Mouse (Mus musculus) left cerebral cortex, adult 2 months (tissue): ENCODE data around the gene Bhlhe23. TPM values are rescaled to one million over a fixed set of nuclear protein-coding genes. Genes with fewer than 3 reads are reported as not detected.

Experiments
- DNase-seq, 2 experiments: peaks; one replicate each; pipeline ENCODE4 v3.0.0; 2021 to 2022; ENCODE audit warnings: low spot score in 2 of 2, mixed read lengths in 1 of 2; ENCODE audit errors: extremely low spot score in 1 of 2
- H3K27ac ChIP-seq: fragments of 200-600 bp; 2 replicates; pipeline ENCODE4 v1.8.1; 2022
- H3K4me3 ChIP-seq: fragments of 200-600 bp; 2 replicates; pipeline ENCODE4 v1.8.1; 2022
- CTCF ChIP-seq: fragments of 200-600 bp; IDR thresholded peaks from 2 replicates; pipeline ENCODE4 v1.8.1; 2022; ENCODE audit warnings: antibody characterized with exemption, mild to moderate bottlenecking, moderate library complexity
- intact Hi-C: fragments of 180-260 bp; cut with DNase I; formaldehyde crosslinking; loops from one replicate; pipeline ENCODE4 v1.15.1; 2025
- total RNA-seq, 2 experiments: library from RNA; stranded (reverse); gene quantifications; 2 replicates each; pipeline ENCODE4 v1.2.3; 2021

Gene Bhlhe23
- total RNA-seq, 2 experiments from 2014 or later: not detected

GRCm38 (mm10) chr2:180765713-180766112 is 11.0 kb downstream of the Bhlhe23 start:
- intact Hi-C loops: no loop called here
- TF ChIP-seq CTCF: no peak
- H3K27ac ChIP-seq: no peak overlapping the region
- DNase-seq: no peak
- H3K4me3 ChIP-seq: no peak overlapping the region

DNA sequence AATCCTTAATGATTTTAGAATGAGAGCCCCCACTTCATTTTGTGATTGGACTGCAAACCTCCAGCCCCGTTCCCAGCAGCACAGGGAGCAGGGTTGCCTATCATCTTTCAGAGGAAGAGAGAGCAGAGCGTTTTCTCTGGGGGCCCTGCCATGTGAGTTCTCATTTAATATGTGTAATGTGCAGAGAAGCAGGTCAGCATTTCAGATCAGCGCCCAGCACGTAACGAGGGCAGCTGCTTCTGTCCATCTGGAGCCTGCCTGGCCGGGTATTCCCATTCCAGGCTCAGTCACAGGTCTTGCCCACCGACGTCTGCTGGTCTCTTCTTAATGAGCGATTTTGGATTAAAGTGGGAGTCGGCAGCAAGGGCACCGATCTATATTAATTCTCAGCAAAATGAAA is 11.7 kb downstream of the Bhlhe23 start:
- Histone ChIP-seq H3K4me3 (no peak overlapping the region), H3K27ac (no peak overlapping the region)
- TF ChIP-seq CTCF: no peak
- DNase-seq: no peak
- intact Hi-C loops: no loop called here

- Histone ChIP-seq H3K27ac (no peak overlapping the region), H3K4me3 (no peak overlapping the region)
- intact Hi-C loops: loop anchor here (10.0 kb wide), 1 partner anchor 474 kb away; the partner anchor contains the start of gene Rbbp8nl
- DNase-seq: no peak
- no peak for TF ChIP-seq CTCF
Observed at GRCm38 (mm10) chr2:180758513-180759263, 18.0 kb downstream of the Bhlhe23 start.

DNA sequence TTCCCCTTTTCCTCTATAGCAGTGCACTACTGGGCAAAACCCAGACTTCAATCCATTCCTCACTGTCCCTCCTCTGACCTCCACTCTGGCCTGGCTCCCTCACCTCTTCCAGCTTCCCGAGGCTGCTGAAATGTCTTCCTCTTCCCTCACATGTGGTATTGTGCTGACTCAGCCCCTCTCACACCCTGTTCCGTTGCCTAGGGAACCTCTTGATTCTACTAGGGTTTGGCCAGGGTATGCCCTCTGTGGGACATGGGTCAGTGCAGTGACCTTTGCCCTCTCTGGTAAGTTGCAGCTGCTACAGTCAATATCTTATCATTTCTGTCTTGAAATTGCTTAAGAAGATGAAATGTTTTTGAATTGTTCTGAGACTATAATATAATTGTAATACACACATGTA is 19.9 kb downstream of the Bhlhe23 start:
- no peak for DNase-seq
- Histone ChIP-seq H3K27ac (no peak overlapping the region), H3K4me3 (no peak overlapping the region)
- no peak for TF ChIP-seq CTCF
- intact Hi-C loops: loop anchor here (10.0 kb wide), 1 partner anchor 472 kb away; the partner anchor contains the start of gene Rbbp8nl

GRCm38 (mm10) chr2:180755896-180756295 is 20.8 kb downstream of the Bhlhe23 start:
- TF ChIP-seq CTCF: no peak
- Histone ChIP-seq H3K4me3 (no peak overlapping the region), H3K27ac (no peak overlapping the region)
- no peak for DNase-seq
- intact Hi-C loops: loop anchor here (10.0 kb wide), 1 partner anchor 471 kb away; the partner anchor contains the start of gene Rbbp8nl

DNA sequence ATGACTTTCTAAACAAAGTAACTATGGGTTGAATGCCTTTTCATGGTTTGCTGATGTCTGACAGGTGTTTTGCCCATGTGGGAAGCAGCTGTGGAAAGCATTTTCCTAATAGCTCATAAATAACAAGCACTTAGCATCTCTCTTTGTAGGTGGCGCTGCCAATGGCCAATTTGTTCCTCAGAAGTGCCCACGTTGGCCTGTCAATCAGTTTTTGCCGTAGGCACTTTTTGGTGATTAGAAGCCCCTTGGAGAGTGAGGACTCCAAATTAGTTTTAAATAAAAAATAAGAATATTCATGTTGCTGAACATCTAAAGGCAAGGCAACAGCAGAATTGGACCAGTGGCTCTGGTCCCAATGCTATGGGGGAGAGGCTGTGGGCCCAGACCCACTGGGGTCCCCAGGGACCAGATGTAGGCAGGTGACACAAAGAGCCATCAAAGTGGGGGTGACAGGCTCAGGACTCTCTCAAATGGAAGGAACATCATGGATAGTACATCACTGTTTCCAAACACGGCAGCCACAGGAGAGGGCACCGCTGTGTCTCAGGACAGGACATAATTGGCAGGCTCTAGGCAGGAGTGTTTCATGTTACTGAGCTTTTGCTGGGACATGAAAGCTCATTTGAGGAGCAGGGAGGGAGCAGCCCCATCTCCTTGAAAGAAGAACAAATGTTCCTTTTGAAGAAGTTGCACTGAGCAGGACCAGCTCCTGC is 21.6 kb downstream of the Bhlhe23 start:
- no peak for TF ChIP-seq CTCF
- H3K27ac ChIP-seq: no peak overlapping the region
- H3K4me3 ChIP-seq: no peak overlapping the region
- intact Hi-C loops: loop anchor here (10.0 kb wide), 1 partner anchor 470 kb away; the partner anchor contains the start of gene Rbbp8nl
- no peak for DNase-seq

GRCm38 (mm10) chr2:180748904-180749303 is 27.8 kb downstream of the Bhlhe23 start:
- Histone ChIP-seq H3K4me3 (no peak overlapping the region), H3K27ac (no peak overlapping the region)
- TF ChIP-seq CTCF: no peak
- no peak for DNase-seq
- intact Hi-C loops: loop anchor here (5.0 to 10.0 kb wide), 2 partner anchors 92 to 274 kb away; no protein-coding TSS in a partner anchor

GRCm38 (mm10) chr2:180746569-180747192 is 30.0 kb downstream of the Bhlhe23 start:
- no peak for TF ChIP-seq CTCF
- intact Hi-C loops: loop anchor here (5.0 to 10.0 kb wide), 2 partner anchors 89 to 272 kb away; no protein-coding TSS in a partner anchor
- no peak for DNase-seq
- no peak overlapping the region for H3K27ac ChIP-seq
- H3K4me3 ChIP-seq: no peak overlapping the region

DNA sequence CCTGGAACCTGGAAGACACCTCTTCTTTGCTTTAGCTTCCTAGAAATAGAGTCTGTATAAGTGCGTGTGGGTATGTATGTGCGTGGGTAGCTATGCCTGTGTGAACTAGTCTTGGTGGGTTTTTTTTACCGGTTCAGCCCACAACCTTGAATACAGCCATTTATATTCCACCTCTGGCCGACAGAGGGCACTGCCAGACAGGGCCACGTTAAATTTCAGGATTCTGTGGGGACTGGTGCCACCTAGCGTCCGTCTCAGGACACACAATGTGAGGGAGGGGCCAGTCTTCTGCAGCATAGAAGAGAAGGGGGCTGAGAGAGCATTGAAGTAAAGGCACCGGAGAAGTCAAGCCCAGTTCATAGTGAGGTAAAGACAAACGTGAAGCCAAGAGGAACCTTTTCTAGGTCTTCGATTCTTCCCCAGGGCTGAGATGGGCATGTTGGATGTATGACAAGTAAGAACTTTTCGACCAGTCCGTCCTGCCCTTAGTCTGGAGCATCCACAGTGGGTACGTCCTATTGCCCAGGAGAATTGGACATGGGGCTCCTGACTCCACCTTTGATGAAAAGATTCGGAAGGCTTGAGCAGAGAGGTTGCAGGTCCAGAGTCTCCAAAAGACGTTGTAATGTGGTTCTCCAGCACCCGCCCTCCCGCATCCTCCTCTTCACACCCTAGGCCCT is 31.3 kb downstream of the Bhlhe23 start:
- intact Hi-C loops: loop anchor here (1.0 to 10.0 kb wide), 5 partner anchors 34 to 271 kb away; no protein-coding TSS in a partner anchor
- DNase-seq: peak; percentile 82 to 89
- TF ChIP-seq CTCF: peak; percentile 100
- Histone ChIP-seq H3K27ac (no peak overlapping the region), H3K4me3 (no peak overlapping the region)

DNA sequence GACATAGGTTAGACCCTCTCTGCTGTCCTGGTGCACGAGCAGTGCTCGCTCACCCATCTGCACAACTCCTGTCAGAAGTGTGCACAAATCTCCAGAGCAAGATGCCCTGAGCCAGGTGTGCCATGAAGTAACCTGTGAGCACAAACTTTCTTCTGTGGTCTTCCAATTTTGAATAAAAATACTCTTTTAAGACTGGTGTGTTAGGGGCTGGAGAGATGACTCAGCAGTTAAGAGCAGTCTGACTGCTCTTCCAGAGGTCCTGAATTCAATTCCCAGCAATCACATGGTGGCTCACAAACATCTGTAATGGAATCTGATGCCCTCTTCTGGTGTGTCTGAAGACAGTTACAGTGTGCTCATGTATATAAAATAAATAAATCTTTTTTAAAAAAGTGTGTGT is 33.4 kb downstream of the Bhlhe23 start:
- intact Hi-C loops: loop anchor here (10.0 kb wide), 1 partner anchor 269 kb away; no protein-coding TSS in a partner anchor
- TF ChIP-seq CTCF: no peak
- DNase-seq: no peak
- Histone ChIP-seq H3K27ac (no peak overlapping the region), H3K4me3 (no peak overlapping the region)

DNA sequence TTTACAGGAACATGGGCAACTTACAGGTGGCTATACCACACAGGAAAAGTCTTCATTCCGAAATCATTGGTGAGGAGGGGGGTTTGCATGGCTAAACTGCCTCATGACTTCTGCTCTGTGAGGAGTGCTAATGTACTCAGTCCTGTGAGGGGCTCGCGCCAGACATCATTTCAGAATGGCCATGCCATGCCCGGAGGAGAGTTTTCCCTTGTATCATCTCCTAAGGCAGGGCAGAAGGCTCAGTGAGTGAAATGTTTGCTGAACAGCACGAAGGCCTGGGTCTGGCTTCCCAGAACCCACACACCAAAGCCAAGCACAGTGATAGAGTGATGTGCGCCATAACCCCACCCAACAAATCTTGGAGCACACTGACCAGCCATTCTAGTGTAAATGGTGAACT is 33.9 kb downstream of the Bhlhe23 start:
- no peak for DNase-seq
- Histone ChIP-seq H3K27ac (no peak overlapping the region), H3K4me3 (no peak overlapping the region)
- intact Hi-C loops: loop anchor here (10.0 kb wide), 1 partner anchor 268 kb away; no protein-coding TSS in a partner anchor
- no peak for TF ChIP-seq CTCF
